Mouse (Mus musculus): ENCODE results near the gene Cbx8.

Cbx8 gene

DNA sequence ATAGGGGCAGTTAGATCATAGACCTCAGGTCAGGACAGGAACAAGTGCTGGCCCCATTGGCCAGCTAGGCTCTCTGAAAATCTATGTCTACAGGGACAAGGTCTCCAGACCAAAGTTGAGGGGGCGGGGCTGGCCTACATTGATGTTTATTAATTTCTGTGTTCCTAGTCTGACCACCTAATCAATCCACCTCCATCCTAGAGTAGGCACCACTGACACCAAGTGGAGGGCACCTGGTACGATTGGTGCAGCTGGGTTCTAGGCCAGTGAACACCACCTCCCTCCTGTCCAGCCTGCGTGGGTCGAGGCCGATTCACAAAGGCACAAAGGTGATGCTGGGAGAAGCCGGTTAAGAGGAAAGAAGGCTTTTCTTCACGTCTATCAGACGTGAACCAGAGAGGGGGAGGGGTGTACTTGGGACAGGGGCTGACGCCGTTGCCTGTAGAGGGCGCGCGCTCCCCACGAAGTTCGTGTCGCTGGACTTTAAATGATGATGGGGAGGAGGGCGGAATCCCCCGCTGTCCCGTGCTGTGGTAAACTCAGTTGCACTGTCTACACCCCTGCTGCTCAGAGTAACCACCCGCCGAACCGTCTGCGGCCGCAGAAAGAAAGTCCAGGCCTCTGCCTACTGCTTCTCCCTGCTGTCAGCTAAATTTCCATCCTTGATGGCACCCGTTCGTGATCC, 6.8 kb downstream of the Cbx8 start:
- peak; percentile 93 for DNase-seq (ENCODE audit: low spot score)

DNA sequence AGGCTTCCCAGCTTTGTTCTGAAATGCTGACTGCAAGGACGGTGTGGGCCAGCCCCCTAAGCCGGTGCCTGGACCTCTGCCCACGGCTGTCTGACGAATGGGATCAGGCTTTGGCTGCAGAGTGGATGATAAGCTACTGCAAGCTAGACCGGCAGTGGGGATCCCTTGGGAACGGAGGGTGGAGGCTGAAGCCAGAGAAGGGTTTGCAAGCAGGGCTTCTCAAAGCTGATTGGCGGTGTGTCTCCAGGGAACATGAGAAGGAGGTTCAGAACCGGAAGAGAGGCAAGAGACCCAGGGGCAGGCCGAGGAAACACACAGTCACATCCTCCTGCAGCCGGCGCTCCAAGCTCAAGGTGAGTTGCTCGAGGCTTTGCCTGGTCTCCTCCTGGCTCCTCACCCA, 14.6 kb downstream of the Cbx8 start:
- no peak for DNase-seq (ENCODE audit: low spot score)

DNA sequence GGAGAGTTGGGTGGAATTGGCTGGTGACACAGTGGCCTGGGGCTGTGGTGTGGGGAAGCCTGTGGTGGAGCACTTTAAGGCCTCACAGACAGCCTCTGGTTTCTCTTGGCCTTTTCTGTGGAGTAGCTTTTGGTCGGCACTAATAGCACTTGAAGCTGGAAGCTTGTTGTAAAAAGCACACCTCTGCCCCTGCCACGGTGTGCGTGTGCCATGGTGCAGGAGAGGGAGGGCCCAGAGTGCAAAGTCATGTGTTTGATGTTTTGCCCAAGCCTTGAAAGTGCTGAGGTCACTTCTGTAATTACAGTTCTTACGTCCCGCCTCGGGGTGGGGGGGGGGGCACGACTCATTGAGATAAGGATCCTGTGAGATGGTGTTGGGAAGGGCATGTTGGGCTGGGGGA, 16.5 kb downstream of the Cbx8 start:
- no peak for DNase-seq (ENCODE audit: low spot score)

DNA sequence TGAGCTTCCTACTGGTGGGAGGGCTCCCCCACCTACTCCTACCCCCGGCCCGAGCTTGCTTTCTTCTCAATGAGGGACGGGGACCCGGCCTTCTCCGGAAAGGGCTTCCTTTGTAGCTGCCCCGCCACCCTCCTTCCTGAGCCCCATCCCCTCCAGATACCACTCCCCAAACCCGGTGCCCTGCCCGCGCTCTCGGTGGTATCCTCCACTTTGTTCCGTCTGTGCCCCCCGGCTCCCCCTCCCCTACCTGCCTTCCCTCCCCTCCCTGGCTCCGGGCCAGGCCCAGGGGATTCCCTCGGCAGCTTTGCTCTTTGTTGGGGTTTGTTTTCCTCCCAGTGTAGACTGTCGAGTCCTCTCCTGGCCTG, 17.2 kb downstream of the Cbx8 start:
- peak; percentile 75 for DNase-seq (ENCODE audit: low spot score)

DNA sequence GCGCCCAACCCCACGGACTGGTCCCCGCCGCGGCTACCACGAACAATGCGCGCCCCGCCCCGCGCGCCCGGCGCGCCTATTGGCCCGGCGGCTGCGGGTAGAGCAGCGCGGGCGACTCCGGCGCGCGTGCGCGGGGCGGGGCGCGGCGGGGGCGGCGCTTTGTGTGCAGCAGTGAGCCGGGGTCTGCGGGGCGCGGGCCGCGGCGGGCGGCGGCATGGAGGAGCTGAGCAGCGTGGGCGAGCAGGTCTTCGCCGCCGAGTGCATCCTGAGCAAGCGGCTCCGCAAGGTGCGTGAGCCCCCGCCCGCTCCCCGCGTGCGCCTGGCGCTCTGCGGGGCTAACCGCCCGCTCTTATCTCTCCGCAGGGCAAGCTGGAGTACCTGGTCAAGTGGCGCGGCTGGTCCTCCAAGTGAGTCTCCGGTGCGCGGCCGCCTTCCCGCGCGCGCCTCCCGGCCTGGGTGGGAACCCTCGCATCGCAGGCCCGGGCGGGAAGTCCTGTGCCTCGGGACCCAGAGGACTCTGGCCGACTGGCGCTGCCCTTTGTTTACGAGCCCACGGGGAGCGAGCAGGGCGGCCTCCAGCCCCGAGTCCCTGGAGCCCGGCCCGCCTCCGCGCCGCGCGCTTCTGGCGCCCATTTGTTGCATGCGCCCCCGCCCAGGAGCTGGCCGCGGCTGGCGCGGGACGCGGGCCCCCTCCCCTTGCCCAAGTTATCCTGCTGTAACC, 17.7 kb downstream of the Cbx8 start, which contains the start of gene Cbx2:
Gene Cbx2, plus strand, starts transcription at position 68 of the 721 bp plus-strand sequence.
- DNase-seq (ENCODE audit: low spot score): peak; percentile 94

GRCm38 (mm10) chr11:119022068-119022894, 18.5 kb downstream of the Cbx8 start:
- peak; percentile 63 for DNase-seq (ENCODE audit: low spot score)

DNA sequence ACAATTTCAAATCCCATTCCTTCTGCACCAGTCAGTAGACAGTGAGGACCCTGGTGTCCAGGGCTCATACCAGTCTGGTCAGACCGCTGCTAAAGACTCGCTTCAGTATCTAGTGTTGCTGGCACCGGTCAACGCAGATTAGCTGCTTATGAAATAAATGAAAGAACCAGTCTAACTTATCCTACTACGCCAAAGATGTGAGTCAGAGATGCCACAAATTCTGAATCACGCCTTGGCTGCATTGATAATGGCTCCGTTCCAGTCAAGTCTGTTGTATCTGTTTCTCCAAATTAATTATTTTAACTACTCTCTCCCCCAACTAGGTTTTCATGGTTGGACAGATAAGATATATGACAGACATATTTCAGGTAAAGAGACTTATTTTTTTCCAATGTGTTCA, 19.6 kb downstream of the Cbx8 start:
- DNase-seq (ENCODE audit: low spot score): no peak

DNA sequence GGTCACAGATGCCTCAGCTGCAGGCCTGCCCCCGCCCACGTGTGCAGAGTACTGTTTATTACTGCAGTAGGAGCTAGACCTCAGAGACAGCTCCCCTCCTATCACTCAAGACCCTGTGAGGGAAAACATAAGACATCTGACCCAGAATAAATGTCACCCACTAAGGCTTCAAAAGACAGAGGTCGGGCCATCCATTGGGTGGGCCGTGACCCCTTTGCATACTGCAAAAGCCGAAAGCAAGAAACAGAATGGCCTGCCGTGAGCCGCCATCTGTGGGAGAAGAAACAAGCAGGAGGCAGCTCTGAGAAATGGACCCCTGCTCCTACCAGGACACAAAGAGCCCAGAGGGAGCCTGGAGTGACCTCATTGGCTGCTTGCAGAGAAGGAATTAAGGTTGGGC, 23.3 kb downstream of the Cbx8 start:
- DNase-seq (ENCODE audit: low spot score): peak; percentile 54

DNA sequence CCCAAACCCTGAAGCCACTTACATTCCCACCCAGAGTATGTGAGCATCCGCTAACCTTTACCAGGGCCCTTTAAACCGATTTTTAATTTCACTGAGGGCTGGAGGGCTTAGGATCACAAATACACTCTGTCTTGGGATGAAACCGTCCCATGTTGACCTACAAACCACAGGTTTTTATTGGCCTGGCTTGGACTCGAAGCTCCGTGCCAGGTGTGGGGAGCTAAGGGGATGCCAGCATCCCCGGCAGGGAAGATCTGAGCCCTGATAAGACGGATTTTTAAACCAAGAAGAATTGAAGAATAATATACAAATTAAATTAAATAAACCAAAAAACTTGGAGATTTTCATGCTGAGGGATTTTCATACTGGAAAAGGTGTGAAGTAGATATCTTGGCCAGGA, 26.3 kb downstream of the Cbx8 start:
- no peak for DNase-seq (ENCODE audit: low spot score)

DNA sequence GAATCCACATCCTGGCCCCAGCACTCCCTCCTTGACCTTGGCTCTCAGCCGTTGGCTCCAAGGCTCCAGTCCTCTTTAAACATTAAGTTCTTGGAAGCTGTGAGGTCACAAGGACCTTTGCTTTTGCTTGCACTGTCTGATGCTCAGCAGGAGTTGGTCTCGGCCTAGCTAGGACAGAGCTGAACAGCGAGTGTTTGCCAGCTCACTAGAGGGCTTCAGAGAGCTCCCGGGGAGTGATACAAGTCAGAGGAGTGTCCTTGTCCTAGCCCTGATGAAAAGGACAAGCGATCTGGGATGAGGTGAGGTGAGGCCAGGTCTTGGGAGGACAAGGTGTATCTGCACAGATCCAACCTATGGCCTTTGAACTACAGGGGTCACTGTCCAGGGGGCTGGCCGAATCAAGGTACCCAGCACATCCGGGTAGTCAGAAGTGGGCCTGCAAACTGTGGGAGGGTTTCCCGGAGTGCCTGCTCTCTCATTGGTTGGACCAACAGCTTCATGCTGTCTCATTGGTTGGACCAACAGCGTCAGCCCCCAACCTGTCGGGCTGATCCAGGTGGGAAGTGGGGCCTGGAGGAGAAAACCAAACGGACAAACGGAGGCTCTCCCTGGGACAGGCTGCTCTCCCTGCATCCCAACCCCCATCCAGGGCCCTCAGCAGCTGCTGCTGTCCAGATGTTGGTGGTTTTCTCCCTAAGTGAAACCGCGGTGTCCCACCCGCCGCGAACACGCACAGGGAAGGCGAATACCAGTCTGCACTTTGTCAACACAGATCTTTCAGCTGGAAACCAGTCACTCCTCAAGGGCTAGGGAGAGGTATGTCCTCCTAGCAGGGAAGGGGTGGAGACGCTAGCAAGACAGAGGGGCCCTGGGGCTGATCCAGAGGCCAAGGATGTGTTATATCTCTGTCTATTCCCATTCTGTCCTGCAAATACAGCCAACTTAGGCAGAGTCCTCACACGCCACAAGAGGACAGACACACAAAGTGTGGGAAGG, 33.0 kb downstream of the Cbx8 start:
- peak; percentile 58 for DNase-seq (ENCODE audit: low spot score)

DNA sequence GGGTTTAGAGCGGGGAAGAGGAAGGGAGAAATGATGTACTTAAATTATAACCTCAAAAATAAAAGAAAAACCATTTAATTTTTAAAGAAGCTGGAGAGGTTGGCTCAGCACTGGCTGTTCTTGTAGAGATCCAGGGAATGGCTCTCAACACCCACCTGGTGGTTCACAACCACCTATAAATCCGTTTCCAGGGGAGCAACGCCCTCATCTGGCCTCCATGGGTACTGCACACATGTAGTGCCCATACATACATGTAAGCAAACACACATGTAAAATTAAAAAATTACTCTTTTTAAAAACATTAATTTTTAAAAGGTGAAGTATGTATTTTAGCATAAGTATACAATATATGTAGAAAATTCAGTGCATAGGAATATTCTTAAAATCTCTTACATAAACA, 34.3 kb downstream of the Cbx8 start:
- DNase-seq (ENCODE audit: low spot score): no peak

DNA sequence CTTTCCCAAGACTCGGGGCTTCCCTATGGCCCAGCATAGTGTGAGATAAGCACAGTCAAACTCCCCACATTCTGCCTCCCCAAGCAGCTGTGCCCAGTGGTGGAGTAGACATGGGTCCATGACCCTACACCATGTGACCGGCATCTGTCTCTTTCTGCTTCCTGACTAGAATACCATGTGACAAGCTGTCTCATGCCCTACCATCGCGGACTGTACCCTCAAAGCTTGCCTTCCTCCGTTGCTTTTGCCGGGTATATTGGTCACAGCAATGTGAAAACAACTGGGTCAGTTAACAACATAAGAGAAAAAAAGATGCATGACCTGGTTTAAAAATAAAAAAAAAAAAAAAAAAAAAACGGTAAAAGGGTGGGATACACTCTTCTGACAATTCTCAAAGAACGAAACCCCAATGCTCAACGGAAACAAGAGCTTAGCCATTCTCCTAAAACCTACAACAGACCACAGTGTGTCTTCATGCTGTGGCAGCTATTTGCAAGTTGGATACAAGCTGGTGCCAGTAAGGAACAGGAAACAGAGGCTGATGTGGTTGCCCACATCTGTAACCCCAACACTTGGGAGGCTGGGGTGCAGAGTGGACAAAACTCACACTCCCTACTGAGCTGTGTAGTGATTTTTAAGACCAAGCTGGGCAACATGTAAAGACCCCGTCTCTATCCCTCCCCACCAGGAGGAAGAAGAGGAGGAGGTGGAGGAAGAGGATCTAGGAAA, 35.1 kb downstream of the Cbx8 start:
- no peak for DNase-seq (ENCODE audit: low spot score)

DNA sequence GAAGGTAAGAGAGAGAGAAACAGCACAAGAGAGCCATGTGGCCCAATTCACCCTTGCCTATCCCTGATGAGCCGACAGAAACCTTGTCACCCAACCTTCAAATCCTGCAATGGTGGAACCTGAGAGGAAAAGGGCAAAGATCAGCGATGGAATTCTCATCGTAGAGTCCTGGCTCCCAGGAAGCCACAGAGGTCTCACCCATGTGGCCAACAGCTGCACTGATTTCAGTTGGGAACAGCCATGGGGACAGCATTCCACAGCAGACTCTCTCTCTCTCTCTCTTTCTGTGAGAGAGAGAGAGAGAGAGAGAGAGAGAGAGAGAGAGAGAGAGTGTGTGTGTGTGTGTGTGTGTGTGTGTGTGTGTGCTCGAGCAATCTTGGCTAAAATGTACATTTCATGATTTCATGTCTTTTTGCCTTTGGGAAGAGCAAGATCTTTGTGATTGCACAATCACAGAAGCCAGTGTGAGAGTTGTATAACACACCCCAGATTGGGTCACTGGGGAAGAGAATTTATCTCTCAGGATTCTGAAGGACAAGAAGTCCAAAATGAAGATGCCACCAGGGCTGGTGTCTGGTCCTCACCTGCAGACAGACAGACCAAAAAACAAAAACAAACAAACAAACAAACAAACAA, 39.2 kb downstream of the Cbx8 start:
- no peak for DNase-seq (ENCODE audit: low spot score)

- no peak for DNase-seq (ENCODE audit: low spot score)
Observed at GRCm38 (mm10) chr11:119000877-119001276, 39.9 kb downstream of the Cbx8 start.

GRCm38 (mm10) chr11:118999361-118999804, 41.4 kb downstream of the Cbx8 start:
- peak; percentile 76 for DNase-seq (ENCODE audit: low spot score)

DNA sequence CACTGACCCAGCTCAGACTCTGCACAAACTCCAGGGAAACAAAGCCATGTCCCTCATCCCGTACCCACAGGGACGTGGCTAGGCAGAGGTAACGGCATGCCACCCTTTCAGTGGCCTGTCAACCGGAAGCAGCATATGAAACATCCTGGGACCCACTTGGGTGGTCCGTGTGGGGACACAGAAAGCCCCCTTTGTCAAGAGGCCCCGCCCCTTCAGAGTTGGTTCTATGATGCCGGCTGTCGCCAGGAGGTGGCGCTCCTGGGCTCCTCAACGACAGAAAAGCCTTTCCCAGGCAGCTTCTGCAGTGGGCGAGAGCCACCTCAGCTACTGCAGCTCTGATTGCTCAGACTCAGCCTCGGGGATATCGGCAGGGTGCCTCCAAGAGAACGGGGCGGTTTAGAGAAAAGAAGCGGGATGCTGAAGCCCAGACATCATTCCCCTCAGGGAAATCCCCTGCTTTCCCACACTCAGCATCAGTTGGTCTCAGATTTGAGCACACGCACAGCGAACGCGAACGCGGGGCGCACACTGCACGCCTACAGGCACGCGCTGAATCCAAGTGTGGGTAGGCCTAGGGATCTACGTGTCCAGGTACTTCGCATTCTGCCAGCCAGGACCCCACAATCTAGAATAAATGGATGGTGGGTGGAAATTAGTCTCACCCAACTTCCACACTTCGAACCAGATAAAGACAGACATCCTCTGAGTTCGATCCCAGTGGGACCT, 42.1 kb downstream of the Cbx8 start:
- DNase-seq (ENCODE audit: low spot score): peak; percentile 97

- DNase-seq (ENCODE audit: low spot score): no peak
Observed at GRCm38 (mm10) chr11:118997182-118997581, 43.6 kb downstream of the Cbx8 start.

DNA sequence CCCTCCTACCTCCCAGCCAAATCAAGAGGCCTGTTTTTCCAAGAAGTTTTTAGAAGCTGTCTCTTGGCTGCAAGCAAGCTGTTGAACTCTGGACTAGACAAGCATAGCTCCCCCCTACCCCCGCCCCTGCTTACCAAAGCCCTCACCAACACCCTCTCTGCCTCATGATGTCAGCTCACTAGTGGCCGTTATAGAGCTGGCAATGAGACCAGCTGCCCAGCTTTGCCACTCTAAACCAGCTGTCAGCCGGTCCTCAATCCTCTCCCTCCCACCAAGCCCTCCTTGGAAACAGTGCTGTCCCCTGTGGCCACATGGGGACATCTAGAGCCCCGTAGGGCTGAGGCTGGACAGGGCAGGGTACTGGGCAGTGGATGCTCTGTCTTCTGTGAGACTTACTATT, 45.3 kb downstream of the Cbx8 start:
- DNase-seq (ENCODE audit: low spot score): no peak

GRCm38 (mm10) chr11:118992781-118993180, 48.0 kb downstream of the Cbx8 start:
- DNase-seq (ENCODE audit: low spot score): no peak

GRCm38 (mm10) chr11:118987999-118988398, 52.8 kb downstream of the Cbx8 start, which contains the start of gene Enpp7:
TSS of gene Enpp7 (plus strand) at chr11:118988188.
- DNase-seq (ENCODE audit: low spot score): no peak
